Mouse (Mus musculus): ENCODE data around the gene Ankmy1. TPM values are rescaled to one million over a fixed set of nuclear protein-coding genes. Genes with fewer than 3 reads are reported as not detected.

Ankmy1 gene
- polyA plus RNA-seq, 1 experiment from 2014 or later: 0.55 TPM

GRCm38 (mm10) chr1:92892791-92893190 is 9.9 kb downstream of the Ankmy1 start:
- no peak for ATAC-seq (ENCODE audit: insufficient number of reproducible peaks, insufficient read depth, low FRiP score, low TSS enrichment)

GRCm38 (mm10) chr1:92888901-92889655 is 13.6 kb downstream of the Ankmy1 start:
- no peaks in the 10 kb centered on the region for H3K36me3 ChIP-seq
- H3K27ac ChIP-seq: no peak overlapping the region
- H3K4me2 ChIP-seq (replicated peaks): no peak overlapping the region
- WGBS: 73% methylated on average over 7 of the region's 7 CpGs
- no peak for ATAC-seq (ENCODE audit: insufficient number of reproducible peaks, insufficient read depth, low FRiP score, low TSS enrichment)
- H3K9ac ChIP-seq: no peak overlapping the region
- H3K4me3 ChIP-seq: no peak overlapping the region
- H3K9me3 ChIP-seq: no peaks in the 10 kb centered on the region
- no peaks in the 10 kb centered on the region for H3K4me1 ChIP-seq
- no peaks in the 10 kb centered on the region for H3K27me3 ChIP-seq

More at GRCm38 (mm10) chr1:92892791-92893190, 9.9 kb downstream of the Ankmy1 start:
- Histone ChIP-seq H3K36me3 (no peaks in the 10 kb centered on the region), H3K4me1 (no peaks in the 10 kb centered on the region), H3K27ac (no peak overlapping the region), H3K4me2 (replicated peaks) (no peak overlapping the region), H3K9ac (no peak overlapping the region), H3K4me3 (no peak overlapping the region), H3K27me3 (0 out of 2 replicates have a peak, but pooled peaks cover 3% of the 10 kb centered on the region), H3K9me3 (no peaks in the 10 kb centered on the region)
- WGBS: 66% methylated on average over 3 of the region's 3 CpGs

DNA sequence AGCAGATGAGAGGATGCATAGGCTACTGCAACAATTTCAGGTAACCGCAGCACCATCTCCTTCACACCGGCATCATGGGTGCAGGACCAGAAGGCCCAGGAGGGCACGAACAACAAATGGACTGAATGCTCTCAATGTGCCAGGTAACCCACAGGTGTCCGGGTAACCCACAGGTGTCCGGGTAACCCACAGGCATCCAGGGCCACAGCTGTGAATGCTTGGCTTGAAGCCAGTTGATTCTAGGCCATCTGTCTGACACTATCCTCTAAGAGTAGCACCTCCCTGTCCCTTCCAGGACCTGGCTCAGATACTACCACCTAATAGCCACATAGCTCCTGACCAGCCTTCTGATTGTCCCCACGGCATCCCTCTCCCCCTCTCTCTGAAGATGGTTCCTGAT is 20.7 kb downstream of the Ankmy1 start:
- no peaks in the 10 kb centered on the region for H3K36me3 ChIP-seq
- H3K4me2 ChIP-seq (replicated peaks): no peak overlapping the region
- H3K9ac ChIP-seq: no peak overlapping the region
- no peak overlapping the region for H3K27ac ChIP-seq
- no peak for ATAC-seq (ENCODE audit: insufficient number of reproducible peaks, insufficient read depth, low FRiP score, low TSS enrichment)
- H3K27me3 ChIP-seq: 0 out of 2 replicates have a peak, but pooled peaks cover 2% of the 10 kb centered on the region
- H3K9me3 ChIP-seq: no peaks in the 10 kb centered on the region
- no peak overlapping the region for H3K4me3 ChIP-seq
- H3K4me1 ChIP-seq: no peaks in the 10 kb centered on the region
- 87% methylated on average over 6 of the region's 6 CpGs for WGBS

- no peak for ATAC-seq (ENCODE audit: insufficient number of reproducible peaks, insufficient read depth, low FRiP score, low TSS enrichment)
Observed at GRCm38 (mm10) chr1:92880101-92880500, 22.6 kb downstream of the Ankmy1 start.

GRCm38 (mm10) chr1:92879266-92879665 is 23.4 kb downstream of the Ankmy1 start:
- Histone ChIP-seq H3K4me1 (no peaks in the 10 kb centered on the region), H3K36me3 (no peaks in the 10 kb centered on the region), H3K4me3 (no peak overlapping the region), H3K4me2 (replicated peaks) (no peak overlapping the region), H3K27me3 (0 out of 2 replicates have a peak, but pooled peaks cover 2% of the 10 kb centered on the region), H3K9ac (no peak overlapping the region), H3K27ac (no peak overlapping the region), H3K9me3 (no peaks in the 10 kb centered on the region)
- WGBS: 90% methylated on average over 12 of the region's 12 CpGs
- ATAC-seq (ENCODE audit: insufficient number of reproducible peaks, insufficient read depth, low FRiP score, low TSS enrichment): no peak

More at GRCm38 (mm10) chr1:92880101-92880500, 22.6 kb downstream of the Ankmy1 start:
- Histone ChIP-seq H3K4me3 (no peak overlapping the region), H3K9me3 (no peaks in the 10 kb centered on the region), H3K4me1 (no peaks in the 10 kb centered on the region), H3K27ac (no peak overlapping the region), H3K27me3 (0 out of 2 replicates have a peak, but pooled peaks cover 2% of the 10 kb centered on the region), H3K36me3 (no peaks in the 10 kb centered on the region), H3K4me2 (replicated peaks) (no peak overlapping the region), H3K9ac (no peak overlapping the region)
- WGBS: 67% methylated on average over 5 of the region's 5 CpGs

DNA sequence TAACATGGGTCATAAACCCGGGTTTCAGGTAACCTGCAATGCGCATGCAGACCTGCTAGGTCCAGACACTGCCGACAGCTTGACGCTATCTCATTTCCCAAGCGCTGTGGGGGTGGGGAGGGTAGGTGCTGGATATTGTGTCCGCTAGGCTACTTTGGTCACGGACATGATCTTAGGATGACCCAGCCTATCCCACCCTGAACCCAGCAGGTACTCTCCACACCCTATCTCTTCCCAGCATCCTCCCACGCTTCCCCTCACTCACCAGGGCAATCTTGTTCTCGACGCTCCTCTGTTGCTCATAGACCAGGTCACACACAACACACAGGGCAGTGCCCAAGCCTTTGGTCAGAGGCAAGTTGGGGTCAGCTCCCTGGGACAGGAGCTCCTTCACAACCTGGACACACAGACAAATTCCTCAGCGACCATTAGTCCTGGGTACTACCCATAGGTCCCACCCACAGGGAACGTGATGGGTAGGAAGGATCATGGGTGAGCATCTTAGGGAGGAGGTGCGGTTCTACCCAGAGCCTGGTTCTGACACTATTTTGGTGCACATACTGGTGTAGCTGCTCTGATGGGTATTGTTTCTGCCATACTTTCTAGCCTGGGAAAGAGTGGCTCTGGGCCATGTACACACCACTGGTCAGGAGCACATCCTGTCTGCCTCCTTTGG is 24.5 kb downstream of the Ankmy1 start:
- Histone ChIP-seq H3K4me2 (replicated peaks) (no peak overlapping the region), H3K9ac (no peak overlapping the region), H3K27me3 (0 out of 2 replicates have a peak, but pooled peaks cover 2% of the 10 kb centered on the region), H3K4me3 (no peak overlapping the region), H3K27ac (no peak overlapping the region), H3K4me1 (no peaks in the 10 kb centered on the region), H3K36me3 (no peaks in the 10 kb centered on the region), H3K9me3 (no peaks in the 10 kb centered on the region)
- 78% methylated on average over 13 of the region's 13 CpGs for WGBS
- ATAC-seq (ENCODE audit: insufficient number of reproducible peaks, insufficient read depth, low FRiP score, low TSS enrichment): no peak

GRCm38 (mm10) chr1:92877431-92877978 is 25.2 kb downstream of the Ankmy1 start:
- WGBS: 49% methylated on average over 12 of the region's 12 CpGs
- Histone ChIP-seq H3K27me3 (0 out of 2 replicates have a peak, but pooled peaks cover 2% of the 10 kb centered on the region), H3K4me1 (no peaks in the 10 kb centered on the region), H3K4me3 (no peak overlapping the region), H3K27ac (no peak overlapping the region), H3K9me3 (no peaks in the 10 kb centered on the region), H3K9ac (no peak overlapping the region), H3K4me2 (replicated peaks) (no peak overlapping the region), H3K36me3 (no peaks in the 10 kb centered on the region)
- ATAC-seq (ENCODE audit: insufficient number of reproducible peaks, insufficient read depth, low FRiP score, low TSS enrichment): no peak

DNA sequence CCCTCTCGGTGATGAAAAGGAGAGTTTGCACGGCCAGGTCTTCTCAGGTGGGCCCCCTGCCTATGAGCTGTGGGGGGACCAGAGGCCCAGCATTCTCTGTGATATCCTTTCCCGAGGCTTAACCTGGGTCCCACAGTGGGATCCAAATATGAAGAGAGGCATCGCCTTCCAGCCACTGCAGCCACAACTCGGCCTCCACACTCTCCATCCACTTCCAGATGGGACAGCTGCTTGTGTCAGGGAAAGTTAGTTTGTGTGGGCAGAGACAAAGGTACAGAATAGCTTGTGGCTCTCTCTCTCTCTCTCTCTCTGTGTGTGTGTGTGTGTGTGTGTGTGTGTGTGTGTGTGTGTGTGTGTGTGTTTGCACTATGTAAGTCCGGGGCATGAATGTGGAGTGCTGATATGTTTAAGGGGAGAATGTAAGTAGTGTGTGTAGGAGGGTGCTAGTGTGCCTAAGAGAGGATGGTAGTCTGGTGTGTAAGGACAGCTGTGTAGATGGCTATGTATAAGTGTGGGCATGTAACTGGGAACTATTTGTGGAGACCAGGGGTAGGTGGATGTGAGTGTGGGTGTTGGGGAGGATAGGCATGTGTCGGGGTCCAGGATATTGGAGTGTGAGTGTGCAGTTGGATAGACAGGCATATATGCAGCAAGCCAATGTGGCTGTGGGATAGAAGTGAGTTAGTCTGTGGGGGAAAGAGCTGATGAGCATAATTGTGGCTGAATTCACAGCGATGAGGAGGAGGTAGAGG is 27.2 kb downstream of the Ankmy1 start:
- 79% methylated on average over 8 of the region's 8 CpGs for WGBS
- no peaks in the 10 kb centered on the region; the same call in 1 of the 2 replicates for H3K27me3 ChIP-seq
- no peak overlapping the region for H3K4me3 ChIP-seq
- H3K9ac ChIP-seq: no peak overlapping the region
- H3K4me2 ChIP-seq (replicated peaks): no peak overlapping the region
- H3K4me1 ChIP-seq: no peaks in the 10 kb centered on the region
- H3K9me3 ChIP-seq: no peaks in the 10 kb centered on the region
- no peak for ATAC-seq (ENCODE audit: insufficient number of reproducible peaks, insufficient read depth, low FRiP score, low TSS enrichment)
- no peak overlapping the region for H3K27ac ChIP-seq
- H3K36me3 ChIP-seq: no peaks in the 10 kb centered on the region

GRCm38 (mm10) chr1:92874011-92874410 is 28.7 kb downstream of the Ankmy1 start:
- no peak for ATAC-seq (ENCODE audit: insufficient number of reproducible peaks, insufficient read depth, low FRiP score, low TSS enrichment)
- Histone ChIP-seq H3K27ac (no peak overlapping the region), H3K4me2 (replicated peaks) (no peak overlapping the region), H3K9me3 (no peaks in the 10 kb centered on the region), H3K36me3 (no peaks in the 10 kb centered on the region), H3K9ac (no peak overlapping the region), H3K4me1 (no peaks in the 10 kb centered on the region), H3K27me3 (no peaks in the 10 kb centered on the region; the same call in 1 of the 2 replicates), H3K4me3 (no peak overlapping the region)
- WGBS: 76% methylated on average over 3 of the region's 3 CpGs

DNA sequence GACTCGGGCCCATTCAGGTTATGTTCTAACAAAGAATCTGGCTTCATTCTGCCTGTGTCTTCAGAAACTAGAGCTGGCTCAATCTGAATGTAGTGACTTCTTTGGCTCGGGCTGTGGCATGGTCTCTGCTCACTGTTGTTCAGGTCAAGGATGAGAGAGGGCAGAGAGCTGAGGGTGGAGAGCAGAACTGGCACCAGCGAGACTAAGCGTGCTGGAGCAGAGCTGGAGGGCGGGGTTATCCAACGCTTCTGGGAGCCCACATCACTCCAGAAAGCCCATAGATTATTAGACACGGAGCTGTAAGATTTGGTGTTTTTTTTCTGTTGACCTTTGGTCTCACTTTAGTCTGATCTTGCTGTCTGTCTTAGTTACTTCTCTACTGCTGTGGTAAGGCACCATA is 30.0 kb downstream of the Ankmy1 start:
- WGBS: 86% methylated on average over 7 of the region's 7 CpGs
- no peak for ATAC-seq (ENCODE audit: insufficient number of reproducible peaks, insufficient read depth, low FRiP score, low TSS enrichment)
- no peaks in the 10 kb centered on the region for H3K9me3 ChIP-seq
- no peak overlapping the region for H3K4me3 ChIP-seq
- no peaks in the 10 kb centered on the region for H3K4me1 ChIP-seq
- H3K27me3 ChIP-seq: no peaks in the 10 kb centered on the region; the same call in 1 of the 2 replicates
- H3K27ac ChIP-seq: no peak overlapping the region
- H3K4me2 ChIP-seq (replicated peaks): no peak overlapping the region
- H3K9ac ChIP-seq: no peak overlapping the region
- no peaks in the 10 kb centered on the region for H3K36me3 ChIP-seq

GRCm38 (mm10) chr1:92869985-92870384 is 32.7 kb downstream of the Ankmy1 start:
- no peaks in the 10 kb centered on the region for H3K9me3 ChIP-seq
- H3K27ac ChIP-seq: no peak overlapping the region
- no peak overlapping the region for H3K4me3 ChIP-seq
- no peaks in the 10 kb centered on the region; the same call in 1 of the 2 replicates for H3K27me3 ChIP-seq
- H3K9ac ChIP-seq: no peak overlapping the region
- H3K4me1 ChIP-seq: 0 out of 2 replicates have a peak, but pooled peaks cover 5% of the 10 kb centered on the region
- H3K4me2 ChIP-seq (replicated peaks): no peak overlapping the region
- no peak for ATAC-seq (ENCODE audit: insufficient number of reproducible peaks, insufficient read depth, low FRiP score, low TSS enrichment)
- 71% methylated on average over 2 of the region's 2 CpGs for WGBS
- no peaks in the 10 kb centered on the region for H3K36me3 ChIP-seq

Measured in embryonic facial prominence, embryonic 12.5 days (tissue).